Mouse (Mus musculus): ENCODE data around the gene H2afv. TPM values are rescaled to one million over a fixed set of nuclear protein-coding genes. Genes with fewer than 3 reads are reported as not detected.

Gene H2afv
- total and polyA plus RNA-seq, 2 experiments: 30.9 to 35.8 TPM

DNA sequence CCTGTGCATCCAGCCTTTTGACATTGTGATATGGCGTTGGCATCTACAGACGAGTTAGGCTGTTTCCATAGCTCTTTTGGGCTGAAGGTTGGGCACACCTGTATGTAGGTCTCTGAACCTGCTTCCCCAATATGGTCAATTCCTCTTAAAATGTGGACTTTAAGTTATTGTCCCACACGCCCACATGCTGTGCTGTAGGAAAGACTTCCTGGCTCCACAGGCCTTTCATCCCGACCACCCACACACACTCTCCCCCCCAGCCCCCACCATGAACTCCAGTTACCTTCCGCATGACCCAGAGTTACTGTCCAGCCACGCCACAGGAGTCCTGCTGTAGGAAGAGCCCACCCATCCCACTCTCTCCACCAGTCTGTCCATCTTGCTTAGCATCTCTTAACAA, 42.7 kb upstream of the H2afv start:
- no peak overlapping the region for H3K9ac ChIP-seq (ENCODE audit: low read depth, low read length)
- H3K27ac ChIP-seq (replicated peaks; ENCODE audit: insufficient read depth, low read depth, low read length): no peak overlapping the region
- TF ChIP-seq POLR2A (IDR thresholded peaks at IDR 0.05; ENCODE audit: extremely low read depth, insufficient read depth, low read length): no peak
- no peak for TF ChIP-seq CTCF (IDR thresholded peaks at IDR 0.05; ENCODE audit: low read depth, low read length)
- WGBS: 73% methylated on average over 6 of the region's 6 CpGs
- no peaks in the 10 kb centered on the region for H3K79me2 ChIP-seq (ENCODE audit: control insufficient read depth, insufficient read depth, low read length)
- H3K4me3 ChIP-seq (ENCODE audit: insufficient read depth, low read depth, low read length): no peak overlapping the region
- DNase-seq (ENCODE audit: extremely low read depth, low read depth, low spot score): no peak
- no peaks in the 10 kb centered on the region for H3K36me3 ChIP-seq (ENCODE audit: control insufficient read depth, insufficient read depth, low read length)
- H3K4me1 ChIP-seq (ENCODE audit: control insufficient read depth, insufficient read depth, low read length): no peaks in the 10 kb centered on the region
- H3K27me3 ChIP-seq (ENCODE audit: control insufficient read depth, insufficient read depth, low read length): no peaks in the 10 kb centered on the region

DNA sequence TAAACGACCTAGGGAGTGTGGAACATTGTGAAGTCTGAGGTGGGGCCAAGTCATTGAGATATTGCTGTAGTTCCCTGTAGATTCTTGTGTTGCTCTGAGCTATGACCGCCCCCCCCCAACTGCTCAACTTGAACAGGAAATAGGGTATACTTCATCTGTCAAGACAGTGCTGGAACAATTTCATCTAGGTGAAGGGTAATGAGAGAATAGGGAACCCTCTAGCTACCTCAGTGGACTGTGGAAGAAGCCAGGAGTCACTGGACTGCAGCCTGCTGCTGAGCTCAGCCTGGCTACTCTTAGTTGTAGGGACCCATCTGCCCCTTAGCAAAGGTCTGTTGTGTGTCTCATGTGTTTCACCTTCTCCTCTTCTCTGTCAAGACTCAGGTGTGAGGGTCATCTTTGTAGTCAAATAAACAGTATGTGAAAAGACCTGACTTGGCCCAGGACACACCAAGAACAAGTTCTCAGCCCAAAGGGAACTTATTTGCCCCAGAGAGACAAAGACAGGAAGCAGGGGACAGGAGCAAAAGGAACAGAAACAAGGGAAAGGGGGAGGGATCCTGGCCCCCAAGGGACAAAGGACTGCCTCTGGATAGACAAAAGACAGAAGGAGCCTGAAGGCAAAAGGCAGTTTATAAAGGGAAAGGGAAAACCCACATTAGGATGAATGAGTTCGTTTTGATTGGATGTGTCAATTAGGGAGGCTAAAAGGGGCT, 40.2 kb upstream of the H2afv start:
- no peaks in the 10 kb centered on the region for H3K36me3 ChIP-seq (ENCODE audit: control insufficient read depth, insufficient read depth, low read length)
- TF ChIP-seq CTCF (IDR thresholded peaks at IDR 0.05; ENCODE audit: low read depth, low read length) (no peak), POLR2A (IDR thresholded peaks at IDR 0.05; ENCODE audit: extremely low read depth, insufficient read depth, low read length) (no peak)
- WGBS: 61% methylated on average over 3 of the region's 3 CpGs
- no peaks in the 10 kb centered on the region for H3K27me3 ChIP-seq (ENCODE audit: control insufficient read depth, insufficient read depth, low read length)
- H3K4me1 ChIP-seq (ENCODE audit: control insufficient read depth, insufficient read depth, low read length): no peaks in the 10 kb centered on the region
- H3K4me3 ChIP-seq (ENCODE audit: insufficient read depth, low read depth, low read length): no peak overlapping the region
- no peak for DNase-seq (ENCODE audit: extremely low read depth, low read depth, low spot score)
- H3K9ac ChIP-seq (ENCODE audit: low read depth, low read length): no peak overlapping the region
- no peaks in the 10 kb centered on the region for H3K79me2 ChIP-seq (ENCODE audit: control insufficient read depth, insufficient read depth, low read length)
- H3K27ac ChIP-seq (replicated peaks; ENCODE audit: insufficient read depth, low read depth, low read length): no peak overlapping the region

DNA sequence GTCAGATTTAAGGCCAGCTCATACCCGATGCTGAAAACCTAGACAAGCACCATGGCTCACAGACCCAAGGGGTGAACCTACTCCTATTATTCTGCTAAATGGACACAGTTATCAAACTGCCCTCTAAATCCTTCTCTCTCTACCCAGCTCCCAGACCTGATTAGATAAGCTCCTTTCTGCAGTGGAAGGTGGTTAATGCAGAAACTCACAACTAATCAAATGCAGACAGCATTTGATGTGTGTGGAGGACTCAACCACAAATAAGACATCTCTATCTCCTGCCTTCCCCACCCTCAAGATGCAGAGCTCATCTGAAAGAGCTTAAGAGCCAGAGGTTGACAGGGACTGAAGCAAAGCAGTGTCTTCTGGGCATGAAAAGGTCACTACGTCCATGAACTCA, 38.9 kb upstream of the H2afv start:
- Histone ChIP-seq H3K9ac (ENCODE audit: low read depth, low read length) (no peak overlapping the region), H3K4me1 (ENCODE audit: control insufficient read depth, insufficient read depth, low read length) (no peaks in the 10 kb centered on the region), H3K36me3 (ENCODE audit: control insufficient read depth, insufficient read depth, low read length) (no peaks in the 10 kb centered on the region), H3K79me2 (ENCODE audit: control insufficient read depth, insufficient read depth, low read length) (no peaks in the 10 kb centered on the region), H3K4me3 (ENCODE audit: insufficient read depth, low read depth, low read length) (no peak overlapping the region), H3K27ac (replicated peaks; ENCODE audit: insufficient read depth, low read depth, low read length) (no peak overlapping the region), H3K27me3 (ENCODE audit: control insufficient read depth, insufficient read depth, low read length) (no peaks in the 10 kb centered on the region)
- no peak for TF ChIP-seq CTCF (IDR thresholded peaks at IDR 0.05; ENCODE audit: low read depth, low read length)
- no peak for TF ChIP-seq POLR2A (IDR thresholded peaks at IDR 0.05; ENCODE audit: extremely low read depth, insufficient read depth, low read length)
- DNase-seq (ENCODE audit: extremely low read depth, low read depth, low spot score): no peak
- WGBS: 87% methylated on average over 2 of the region's 2 CpGs

DNA sequence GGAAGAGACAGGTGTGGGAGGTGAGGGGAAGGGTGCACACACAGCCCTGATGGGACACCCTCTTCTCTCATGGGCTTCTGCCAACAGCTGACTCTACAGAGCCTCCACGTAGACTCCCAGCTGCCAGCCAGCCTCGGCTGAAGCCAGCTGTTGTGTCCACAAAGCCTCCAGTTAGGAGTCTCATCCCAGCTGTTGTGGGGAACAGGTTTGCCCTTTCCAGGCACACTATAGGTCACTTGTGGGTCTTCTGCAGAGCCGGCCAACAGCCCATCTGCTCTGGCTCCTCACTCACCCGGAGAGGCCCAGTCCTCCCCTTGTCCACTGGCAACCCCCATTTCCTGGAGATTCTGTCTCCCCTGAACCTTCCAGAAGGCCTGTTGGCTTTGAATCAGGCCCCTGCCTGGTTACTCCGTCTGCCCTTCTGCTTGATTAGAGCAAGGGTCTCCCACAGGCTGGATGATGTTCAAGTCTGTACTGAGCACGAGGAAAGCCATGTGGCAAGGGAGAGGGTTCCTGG, 37.5 kb upstream of the H2afv start:
- WGBS: 63% methylated on average over 6 of the region's 6 CpGs
- Histone ChIP-seq H3K79me2 (ENCODE audit: control insufficient read depth, insufficient read depth, low read length) (no peaks in the 10 kb centered on the region; the same call in 1 of the 2 replicates), H3K9ac (ENCODE audit: low read depth, low read length) (no peak overlapping the region), H3K4me3 (ENCODE audit: insufficient read depth, low read depth, low read length) (no peak overlapping the region), H3K27ac (replicated peaks; ENCODE audit: insufficient read depth, low read depth, low read length) (no peak overlapping the region), H3K36me3 (ENCODE audit: control insufficient read depth, insufficient read depth, low read length) (no peaks in the 10 kb centered on the region), H3K27me3 (ENCODE audit: control insufficient read depth, insufficient read depth, low read length) (no peaks in the 10 kb centered on the region), H3K4me1 (ENCODE audit: control insufficient read depth, insufficient read depth, low read length) (no peaks in the 10 kb centered on the region)
- no peak for DNase-seq (ENCODE audit: extremely low read depth, low read depth, low spot score)
- TF ChIP-seq POLR2A (IDR thresholded peaks at IDR 0.05; ENCODE audit: extremely low read depth, insufficient read depth, low read length) (no peak), CTCF (IDR thresholded peaks at IDR 0.05; ENCODE audit: low read depth, low read length) (no peak)

DNA sequence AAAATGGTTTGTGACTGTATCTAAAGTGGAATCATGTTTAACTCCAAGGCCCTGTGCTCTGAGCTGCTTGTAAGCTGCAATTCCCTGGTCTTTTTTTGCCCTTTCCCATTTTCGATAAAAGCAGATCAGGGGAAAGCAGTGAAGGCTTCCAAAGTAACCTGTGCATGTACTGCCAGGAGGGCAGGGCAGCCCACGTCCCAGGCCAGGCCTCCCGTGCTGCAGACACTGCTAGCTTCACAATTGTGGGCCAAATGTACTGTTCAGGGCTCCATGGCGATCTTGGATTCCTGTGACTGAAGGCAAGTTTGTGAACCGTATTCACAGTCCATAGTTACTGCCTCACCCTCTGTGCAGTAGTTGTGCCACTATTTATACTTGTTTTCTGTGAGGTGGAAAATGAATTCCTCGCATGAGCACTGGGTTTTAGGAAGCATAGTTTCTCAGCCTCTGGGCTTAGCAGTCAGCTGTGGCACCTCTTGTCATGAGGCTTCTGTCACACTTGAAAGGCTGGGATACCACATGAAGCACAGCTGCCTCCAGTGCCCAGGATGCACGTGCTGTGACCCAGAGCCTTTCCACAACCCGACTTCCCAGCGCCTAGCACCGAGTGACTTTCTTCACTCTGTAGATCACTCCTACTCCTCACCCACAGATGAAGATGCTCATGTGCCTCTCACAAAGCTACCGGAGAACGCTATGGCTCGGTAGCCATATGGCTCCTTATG, 36.6 kb upstream of the H2afv start:
- no peaks in the 10 kb centered on the region; the same call in 1 of the 2 replicates for H3K79me2 ChIP-seq (ENCODE audit: control insufficient read depth, insufficient read depth, low read length)
- no peak overlapping the region for H3K4me3 ChIP-seq (ENCODE audit: insufficient read depth, low read depth, low read length)
- 92% methylated on average over 13 of the region's 13 CpGs for WGBS
- H3K9ac ChIP-seq (ENCODE audit: low read depth, low read length): no peak overlapping the region
- no peak overlapping the region for H3K27ac ChIP-seq (replicated peaks; ENCODE audit: insufficient read depth, low read depth, low read length)
- H3K27me3 ChIP-seq (ENCODE audit: control insufficient read depth, insufficient read depth, low read length): no peaks in the 10 kb centered on the region
- no peak for TF ChIP-seq POLR2A (IDR thresholded peaks at IDR 0.05; ENCODE audit: extremely low read depth, insufficient read depth, low read length)
- TF ChIP-seq CTCF (IDR thresholded peaks at IDR 0.05; ENCODE audit: low read depth, low read length): no peak
- DNase-seq (ENCODE audit: extremely low read depth, low read depth, low spot score): no peak
- H3K4me1 ChIP-seq (ENCODE audit: control insufficient read depth, insufficient read depth, low read length): no peaks in the 10 kb centered on the region
- no peaks in the 10 kb centered on the region for H3K36me3 ChIP-seq (ENCODE audit: control insufficient read depth, insufficient read depth, low read length)

Measured in liver, adult 2 months (tissue).